Mouse (Mus musculus) 3T3-L1 (cell line): Measurements from ENCODE around the gene Ykt6.
"Not testable (repeated sequence)": the region's sequence is repeated elsewhere in the genome, so short reads cannot be mapped to it uniquely, and the experiment has no call there.

Source experiments
- DNase-seq: peaks from one replicate; pipeline ENCODE4 v3.0.0-alpha.2; 2015; ENCODE audit warnings: low read depth, low spot score

Ykt6 gene

GRCm38 (mm10) chr11:5955546-5956276 is at the start of gene Ykt6:
Gene Ykt6 (plus strand): TSS chr11:5955693.
- DNase-seq: peak; percentile 95

GRCm38 (mm10) chr11:5905778-5906518 is 49.5 kb upstream of the Ykt6 start:
- DNase-seq: no peak

- no peak for DNase-seq
Observed at GRCm38 (mm10) chr11:5907096-5907495, 48.4 kb upstream of the Ykt6 start.

- no peak for DNase-seq
Observed at GRCm38 (mm10) chr11:5908642-5909041, 46.9 kb upstream of the Ykt6 start.

- peak; percentile 86 for DNase-seq
Observed at GRCm38 (mm10) chr11:5912635-5913034, 42.9 kb upstream of the Ykt6 start.

- no peak for DNase-seq
Observed at GRCm38 (mm10) chr11:5913256-5913655, 42.2 kb upstream of the Ykt6 start.

GRCm38 (mm10) chr11:5913936-5914335 is 41.6 kb upstream of the Ykt6 start:
- DNase-seq: no peak

- no peak for DNase-seq
Observed at GRCm38 (mm10) chr11:5914940-5915339, 40.6 kb upstream of the Ykt6 start.

GRCm38 (mm10) chr11:5915429-5916177 is 39.9 kb upstream of the Ykt6 start:
- no peak for DNase-seq

GRCm38 (mm10) chr11:5916178-5916548 is 39.3 kb upstream of the Ykt6 start:
- no peak for DNase-seq

GRCm38 (mm10) chr11:5918111-5918510 is 37.4 kb upstream of the Ykt6 start:
- peak; percentile 85 for DNase-seq

GRCm38 (mm10) chr11:5919606-5920005 is 35.9 kb upstream of the Ykt6 start:
- no peak for DNase-seq

- DNase-seq: no peak
Observed at GRCm38 (mm10) chr11:5920323-5920960, 35.1 kb upstream of the Ykt6 start.

GRCm38 (mm10) chr11:5924699-5925098 is 30.8 kb upstream of the Ykt6 start:
- no peak for DNase-seq

GRCm38 (mm10) chr11:5926696-5927220 is 28.7 kb upstream of the Ykt6 start:
- no peak for DNase-seq

GRCm38 (mm10) chr11:5930578-5930977 is 24.9 kb upstream of the Ykt6 start:
- no peak for DNase-seq

- peak; percentile 52 for DNase-seq
Observed at GRCm38 (mm10) chr11:5931947-5932346, 23.5 kb upstream of the Ykt6 start.

- not testable (repeated sequence) for DNase-seq
Observed at GRCm38 (mm10) chr11:5934531-5934930, 21.0 kb upstream of the Ykt6 start.

- no peak for DNase-seq
Observed at GRCm38 (mm10) chr11:5942966-5943365, 12.5 kb upstream of the Ykt6 start.

- DNase-seq: peak; percentile 90
Observed at GRCm38 (mm10) chr11:5945096-5945495, 10.4 kb upstream of the Ykt6 start.

- DNase-seq: no peak
Observed at GRCm38 (mm10) chr11:5947796-5948195, 7.7 kb upstream of the Ykt6 start.
